Mouse (Mus musculus): Measurements from ENCODE around the gene Dnajc22. TPM values are rescaled to one million over a fixed set of nuclear protein-coding genes. Genes with fewer than 3 reads are reported as not detected.
A peak's percentile ranks its signal among the peaks of the same experiment; 100 is the strongest.

Gene Dnajc22
- polyA plus RNA-seq, 1 experiment: 0.53 TPM

- Histone ChIP-seq H3K4me1 (ENCODE audit: control insufficient read depth, insufficient read depth, low read length) (no peaks in the 10 kb centered on the region), H3K4me3 (replicated peaks; ENCODE audit: extremely low read depth, low read depth, low read length) (no peak overlapping the region)
- 84% methylated on average over 3 of the region's 3 CpGs for WGBS
- no peak for DNase-seq
- TF ChIP-seq POLR2A (IDR thresholded peaks at IDR 0.05; ENCODE audit: borderline replicate concordance, extremely low read depth, low read depth, low read length) (no peak), CTCF (IDR thresholded peaks at IDR 0.05; ENCODE audit: insufficient read depth, low read length) (no peak)
These were observed 18.2 kb downstream of the Dnajc22 start for GRCm38 (mm10) chr15:99111139-99111538.

- DNase-seq: no peak
These were observed 18.8 kb downstream of the Dnajc22 start for GRCm38 (mm10) chr15:99111809-99112208.

GRCm38 (mm10) chr15:99112843-99113395 lies 19.9 kb downstream of the Dnajc22 start:
- Histone ChIP-seq H3K4me3 (replicated peaks; ENCODE audit: extremely low read depth, low read depth, low read length) (no peak overlapping the region), H3K4me1 (ENCODE audit: control insufficient read depth, insufficient read depth, low read length) (no peaks in the 10 kb centered on the region)
- no peak for TF ChIP-seq CTCF (IDR thresholded peaks at IDR 0.05; ENCODE audit: insufficient read depth, low read length)
- no peak for DNase-seq
- 63% methylated on average over 11 of the region's 11 CpGs for WGBS

More at GRCm38 (mm10) chr15:99111809-99112208, 18.8 kb downstream of the Dnajc22 start:
- Histone ChIP-seq H3K4me3 (replicated peaks; ENCODE audit: extremely low read depth, low read depth, low read length) (no peak overlapping the region), H3K4me1 (ENCODE audit: control insufficient read depth, insufficient read depth, low read length) (no peaks in the 10 kb centered on the region)
- WGBS: 64% methylated on average over 4 of the region's 4 CpGs
- TF ChIP-seq CTCF (IDR thresholded peaks at IDR 0.05; ENCODE audit: insufficient read depth, low read length) (no peak), POLR2A (IDR thresholded peaks at IDR 0.05; ENCODE audit: borderline replicate concordance, extremely low read depth, low read depth, low read length) (no peak)

GRCm38 (mm10) chr15:99113396-99113975 lies 20.5 kb downstream of the Dnajc22 start:
- Histone ChIP-seq H3K4me3 (replicated peaks; ENCODE audit: extremely low read depth, low read depth, low read length) (no peak overlapping the region), H3K4me1 (ENCODE audit: control insufficient read depth, insufficient read depth, low read length) (no peaks in the 10 kb centered on the region)
- WGBS: 9% methylated on average over 9 of the region's 9 CpGs
- TF ChIP-seq POLR2A (IDR thresholded peaks at IDR 0.05; ENCODE audit: borderline replicate concordance, extremely low read depth, low read depth, low read length) (no peak), CTCF (IDR thresholded peaks at IDR 0.05; ENCODE audit: insufficient read depth, low read length) (peak; percentile 35)
- no peak for DNase-seq

- TF ChIP-seq POLR2A (IDR thresholded peaks at IDR 0.05; ENCODE audit: borderline replicate concordance, extremely low read depth, low read depth, low read length) (no peak), CTCF (IDR thresholded peaks at IDR 0.05; ENCODE audit: insufficient read depth, low read length) (no peak)
- Histone ChIP-seq H3K4me1 (ENCODE audit: control insufficient read depth, insufficient read depth, low read length) (no peaks in the 10 kb centered on the region), H3K4me3 (replicated peaks; ENCODE audit: extremely low read depth, low read depth, low read length) (no peak overlapping the region)
- 56% methylated on average over 14 of the region's 14 CpGs for WGBS
- DNase-seq: no peak
These were observed 21.5 kb downstream of the Dnajc22 start for GRCm38 (mm10) chr15:99114312-99115064.

- WGBS: 84% methylated on average over 7 of the region's 7 CpGs
- TF ChIP-seq CTCF (IDR thresholded peaks at IDR 0.05; ENCODE audit: insufficient read depth, low read length): no peak
- no peak for TF ChIP-seq POLR2A (IDR thresholded peaks at IDR 0.05; ENCODE audit: borderline replicate concordance, extremely low read depth, low read depth, low read length)
- no peak overlapping the region for H3K4me3 ChIP-seq (replicated peaks; ENCODE audit: extremely low read depth, low read depth, low read length)
- no peak for DNase-seq
- H3K4me1 ChIP-seq (ENCODE audit: control insufficient read depth, insufficient read depth, low read length): no peaks in the 10 kb centered on the region
These were observed 22.1 kb downstream of the Dnajc22 start for GRCm38 (mm10) chr15:99115065-99115423.

- whole genome bisulfite sequencing: 40% methylated on average over 11 of the region's 11 CpGs
- no peak for TF ChIP-seq POLR2A (IDR thresholded peaks at IDR 0.05; ENCODE audit: borderline replicate concordance, extremely low read depth, low read depth, low read length)
- TF ChIP-seq CTCF (IDR thresholded peaks at IDR 0.05; ENCODE audit: insufficient read depth, low read length): no peak
- no peaks in the 10 kb centered on the region for H3K4me1 ChIP-seq (ENCODE audit: control insufficient read depth, insufficient read depth, low read length)
These were observed 23.6 kb downstream of the Dnajc22 start for GRCm38 (mm10) chr15:99116539-99116938.

GRCm38 (mm10) chr15:99120814-99121213 lies 27.8 kb downstream of the Dnajc22 start:
- DNase-seq: no peak
- H3K4me3 ChIP-seq (replicated peaks; ENCODE audit: extremely low read depth, low read depth, low read length): no peak overlapping the region
- peaks cover 3% of the 10 kb centered on the region; the same call in 1 of the 2 replicates for H3K4me1 ChIP-seq (ENCODE audit: control insufficient read depth, insufficient read depth, low read length)
- TF ChIP-seq POLR2A (IDR thresholded peaks at IDR 0.05; ENCODE audit: borderline replicate concordance, extremely low read depth, low read depth, low read length) (no peak), CTCF (IDR thresholded peaks at IDR 0.05; ENCODE audit: insufficient read depth, low read length) (no peak)
- WGBS: 21% methylated on average over 11 of the region's 11 CpGs

More at GRCm38 (mm10) chr15:99116539-99116938, 23.6 kb downstream of the Dnajc22 start:
- H3K4me3 ChIP-seq (replicated peaks; ENCODE audit: extremely low read depth, low read depth, low read length): no peak overlapping the region
- no peak for DNase-seq

- no peak for DNase-seq
- 68% methylated on average over 2 of the region's 2 CpGs for WGBS
- Histone ChIP-seq H3K4me1 (ENCODE audit: control insufficient read depth, insufficient read depth, low read length) (peaks cover 3% of the 10 kb centered on the region; the same call in 1 of the 2 replicates), H3K4me3 (replicated peaks; ENCODE audit: extremely low read depth, low read depth, low read length) (no peak overlapping the region)
- no peak for TF ChIP-seq CTCF (IDR thresholded peaks at IDR 0.05; ENCODE audit: insufficient read depth, low read length)
- no peak for TF ChIP-seq POLR2A (IDR thresholded peaks at IDR 0.05; ENCODE audit: borderline replicate concordance, extremely low read depth, low read depth, low read length)
These were observed 29.7 kb downstream of the Dnajc22 start for GRCm38 (mm10) chr15:99122642-99123041.

All from lung, adult 2 months (tissue).